Mouse (Mus musculus) forebrain, embryonic 10.5 days (tissue): ENCODE measurements around the gene Lmo7. TPM values are rescaled to one million over a fixed set of nuclear protein-coding genes. Genes with fewer than 3 reads are reported as not detected.

Experiments used
- DNase-seq: peaks from one replicate; pipeline ENCODE4 v3.0.0-alpha.2; 2017; ENCODE audit warnings: low spot score; ENCODE audit errors: extremely low spot score
- H3K27ac ChIP-seq: fragments of 300-500 bp; sonication (generic); 2 replicates; pipeline ENCODE4 v1.5.1; 2016; ENCODE audit warnings: mild to moderate bottlenecking
- H3K27me3 ChIP-seq: fragments of 300-500 bp; sonication (generic); 2 replicates; pipeline ENCODE4 v1.6.1; 2016; ENCODE audit warnings: mild to moderate bottlenecking; ENCODE audit not compliant: poor library complexity, severe bottlenecking
- H3K36me3 ChIP-seq: fragments of 300-500 bp; sonication (generic); replicated peaks from 2 replicates; pipeline ENCODE4 v1.6.1; 2016; ENCODE audit warnings: mild to moderate bottlenecking, moderate library complexity
- H3K4me1 ChIP-seq: fragments of 300-500 bp; sonication (generic); 2 replicates; pipeline ENCODE4 v1.6.1; 2016
- H3K4me3 ChIP-seq: fragments of 300-500 bp; sonication (generic); 2 replicates; pipeline ENCODE4 v1.5.1; 2016; ENCODE audit warnings: mild to moderate bottlenecking, moderate library complexity
- H3K9me3 ChIP-seq: fragments of 300-500 bp; sonication (generic); 2 replicates; pipeline ENCODE4 v1.6.1; 2016; ENCODE audit warnings: mild to moderate bottlenecking, moderate library complexity
- WGBS: fragments of 180-500 bp; shearing (Covaris S2); methylation state at CpG from one replicate; pipeline ENCODE4 v1.1.7; 2016; 5-methylcytosine and 5-hydroxymethylcytosine counted together
- polyA plus RNA-seq: library from polyadenylated mRNA; unstranded; fragments of >200 nt; fragmentation: Nextera tagmentation; extraction: Ambion mirVana; gene quantifications from 2 replicates; pipeline ENCODE4 v1.2.1, GENCODE M21; 2016

Lmo7 gene
- polyA plus RNA-seq, 1 experiment from 2014 or later, result 1.7 TPM

DNA sequence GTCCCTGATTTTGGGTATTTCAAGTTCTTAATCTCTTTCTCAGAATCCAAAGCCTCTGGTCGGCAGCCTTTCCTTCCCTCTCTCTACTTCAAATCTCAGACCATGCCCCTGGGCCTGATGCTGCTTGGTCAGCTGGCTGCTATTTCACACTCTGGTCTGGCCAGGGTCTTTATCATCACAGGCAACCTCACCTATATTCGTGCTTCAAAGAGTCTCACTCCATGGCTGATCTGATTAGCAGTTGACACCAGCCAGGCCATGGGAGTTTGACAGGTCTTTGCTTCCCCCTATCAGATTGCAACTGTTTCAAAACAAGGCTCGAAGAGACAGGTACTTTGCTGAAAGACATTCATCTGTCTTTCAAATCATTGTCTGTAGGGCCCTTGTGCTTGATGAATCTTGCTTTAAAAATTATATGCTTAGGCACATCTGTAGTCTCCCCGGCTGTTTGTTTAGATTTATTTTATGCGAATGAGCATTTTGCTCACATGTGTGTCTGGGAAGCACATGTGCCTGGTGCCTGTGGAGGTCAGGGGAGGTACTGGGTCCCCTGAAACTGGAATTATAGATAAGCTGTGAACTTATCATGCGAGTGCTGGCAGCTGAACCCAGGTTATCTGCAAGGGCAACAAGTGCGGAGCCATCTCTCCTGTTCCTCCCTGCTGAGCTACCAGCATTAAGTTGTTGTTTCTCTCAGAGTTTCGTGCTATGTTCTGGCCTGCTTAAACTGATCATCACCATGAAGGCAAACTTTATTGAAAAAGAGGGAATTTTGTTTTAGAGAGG is 116.5 kb downstream of the Lmo7 start:
- no peak overlapping the region for H3K4me3 ChIP-seq
- DNase-seq, result no peak
- no peak overlapping the region for H3K27ac ChIP-seq
- no peaks in the 10 kb centered on the region for H3K27me3 ChIP-seq
- WGBS, result 76% methylated on average over 8 of the region's 8 CpGs
- H3K36me3 ChIP-seq, result no peaks in the 10 kb centered on the region
- H3K4me1 ChIP-seq, result no peaks in the 10 kb centered on the region
- no peaks in the 10 kb centered on the region; the same call in 1 of the 2 replicates for H3K9me3 ChIP-seq

DNA sequence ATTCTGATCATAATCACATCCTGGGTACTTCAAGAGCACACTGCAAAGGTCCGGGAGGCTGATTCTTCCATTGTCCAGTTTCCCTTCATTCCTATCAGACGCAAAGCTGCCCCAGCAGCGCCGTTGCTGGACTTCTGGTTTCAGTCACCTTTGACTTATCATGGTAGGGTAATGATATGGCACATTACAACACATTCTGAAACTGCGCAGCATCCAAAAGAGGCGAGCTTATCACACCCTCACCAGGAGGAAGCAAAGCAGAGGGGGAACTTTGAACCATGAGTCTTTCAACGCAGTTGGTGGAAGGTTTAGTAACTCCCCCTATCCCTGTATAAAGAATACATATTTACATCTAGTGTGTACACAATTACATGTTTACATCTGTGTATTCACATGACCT is 117.8 kb downstream of the Lmo7 start:
- no peak overlapping the region for H3K4me3 ChIP-seq
- H3K27ac ChIP-seq, result no peak overlapping the region
- WGBS, result 90% methylated on average over 7 of the region's 7 CpGs
- H3K4me1 ChIP-seq, result no peaks in the 10 kb centered on the region
- H3K27me3 ChIP-seq, result no peaks in the 10 kb centered on the region
- DNase-seq, result no peak
- H3K36me3 ChIP-seq, result no peaks in the 10 kb centered on the region
- H3K9me3 ChIP-seq, result no peaks in the 10 kb centered on the region; the same call in 1 of the 2 replicates

DNA sequence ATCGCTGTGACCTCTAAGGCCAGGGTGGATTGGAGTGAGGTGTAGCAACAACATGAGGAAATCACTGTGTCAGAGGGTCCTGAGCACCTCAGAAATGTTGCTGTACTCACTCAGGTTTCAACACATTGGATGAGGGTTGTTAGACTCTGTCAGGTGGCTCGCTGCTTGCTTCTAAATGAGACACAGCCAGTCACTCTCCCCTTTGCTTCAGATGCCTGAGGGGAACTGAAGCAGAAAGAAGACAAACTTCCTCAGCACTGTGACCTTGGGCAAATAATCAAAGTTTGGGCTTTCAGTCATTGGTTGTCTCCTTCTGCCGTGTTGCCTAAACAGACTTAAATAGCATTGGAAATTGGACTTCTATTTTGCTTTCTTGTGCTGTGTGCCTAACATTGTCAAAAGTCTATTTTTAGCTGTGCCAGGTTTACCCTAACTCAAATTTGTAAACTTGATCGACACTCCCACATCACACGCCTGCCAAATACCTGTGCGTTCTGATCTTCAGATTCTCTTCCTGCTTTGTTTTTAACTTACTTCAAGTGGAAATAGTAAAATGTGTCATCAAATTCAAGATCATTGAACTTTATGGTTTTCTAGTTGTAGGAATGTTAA is 122.9 kb downstream of the Lmo7 start:
- Histone ChIP-seq H3K4me1 (0 out of 2 replicates have a peak, but pooled peaks cover 2% of the 10 kb centered on the region), H3K36me3 (no peaks in the 10 kb centered on the region), H3K27me3 (no peaks in the 10 kb centered on the region), H3K9me3 (no peaks in the 10 kb centered on the region; the same call in 1 of the 2 replicates), H3K4me3 (no peak overlapping the region), H3K27ac (no peak overlapping the region)
- DNase-seq, result no peak
- 87% methylated on average over 6 of the region's 6 CpGs for WGBS

DNA sequence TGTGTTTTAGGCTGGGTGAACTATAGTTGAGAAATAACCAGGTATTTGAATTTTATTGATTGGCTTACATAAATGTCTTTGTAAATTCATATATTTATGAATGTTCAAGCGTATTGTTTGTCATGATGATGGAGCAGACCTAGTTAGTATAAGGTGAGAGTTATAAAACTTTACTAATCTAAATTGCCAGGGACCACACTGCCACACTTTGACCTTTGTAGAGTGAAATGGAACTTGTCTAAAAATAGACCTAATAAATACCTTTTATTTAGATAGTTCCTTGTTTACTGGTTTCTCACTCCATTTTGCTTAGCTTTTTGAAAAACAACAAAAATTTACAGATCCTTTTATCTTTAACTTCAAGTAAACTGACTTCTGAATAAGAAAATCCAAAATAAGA is 123.5 kb downstream of the Lmo7 start:
- no peaks in the 10 kb centered on the region for H3K27me3 ChIP-seq
- H3K4me3 ChIP-seq, result no peak overlapping the region
- no peak overlapping the region for H3K27ac ChIP-seq
- no peak for DNase-seq
- H3K4me1 ChIP-seq, result 0 out of 2 replicates have a peak, but pooled peaks cover 5% of the 10 kb centered on the region
- 91% methylated on average over 1 of the region's 1 CpGs for WGBS
- H3K9me3 ChIP-seq, result no peaks in the 10 kb centered on the region; the same call in 1 of the 2 replicates
- no peaks in the 10 kb centered on the region for H3K36me3 ChIP-seq

DNA sequence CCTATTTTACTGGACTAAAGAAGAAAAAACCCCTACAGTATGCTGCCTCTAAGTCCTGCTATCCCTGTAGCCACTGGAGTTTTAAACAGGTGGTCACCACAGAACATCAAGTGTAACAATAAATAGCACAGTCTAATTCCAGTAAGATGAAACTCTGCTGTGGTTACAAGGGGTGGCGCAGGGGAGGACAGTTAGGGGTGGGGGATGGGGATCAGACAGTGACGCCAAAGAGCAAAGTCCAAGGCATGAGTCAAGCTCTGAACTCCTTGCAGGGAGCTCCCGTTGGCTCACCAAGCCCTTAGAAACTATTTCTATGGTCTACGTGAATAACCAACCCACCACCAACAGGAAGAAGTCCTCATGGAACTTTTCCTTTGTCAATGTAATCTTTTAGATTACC is 124.0 kb downstream of the Lmo7 start:
- H3K9me3 ChIP-seq, result no peaks in the 10 kb centered on the region; the same call in 1 of the 2 replicates
- WGBS, result 73% methylated on average over 4 of the region's 4 CpGs

DNA sequence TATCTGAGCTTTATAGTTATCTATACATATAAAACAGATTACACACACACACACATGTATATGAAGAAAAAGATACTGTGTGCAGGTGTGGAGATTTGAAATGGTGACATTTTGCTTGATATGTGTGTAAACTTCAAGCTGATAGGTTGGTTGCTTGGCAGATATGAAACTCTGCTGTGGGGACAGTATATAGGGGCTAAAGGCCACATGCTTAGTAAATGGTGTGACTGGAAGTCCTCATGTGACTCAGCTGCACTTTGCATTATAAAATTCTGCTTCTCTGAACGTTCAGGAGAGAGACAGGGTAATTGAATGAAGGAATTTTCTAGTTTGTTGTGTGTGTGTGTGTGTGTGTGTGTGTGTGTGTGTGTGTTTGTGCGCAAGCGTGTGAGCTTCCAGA is 124.5 kb downstream of the Lmo7 start:
- WGBS, result 92% methylated on average over 3 of the region's 3 CpGs
- H3K36me3 ChIP-seq, result no peaks in the 10 kb centered on the region

More for the DNA sequence above, 124.0 kb downstream of the Lmo7 start:
- Histone ChIP-seq H3K4me3 (no peak overlapping the region), H3K27ac (no peak overlapping the region), H3K36me3 (no peaks in the 10 kb centered on the region), H3K4me1 (0 out of 2 replicates have a peak, but pooled peaks cover 5% of the 10 kb centered on the region), H3K27me3 (no peaks in the 10 kb centered on the region)
- DNase-seq, result no peak

DNA sequence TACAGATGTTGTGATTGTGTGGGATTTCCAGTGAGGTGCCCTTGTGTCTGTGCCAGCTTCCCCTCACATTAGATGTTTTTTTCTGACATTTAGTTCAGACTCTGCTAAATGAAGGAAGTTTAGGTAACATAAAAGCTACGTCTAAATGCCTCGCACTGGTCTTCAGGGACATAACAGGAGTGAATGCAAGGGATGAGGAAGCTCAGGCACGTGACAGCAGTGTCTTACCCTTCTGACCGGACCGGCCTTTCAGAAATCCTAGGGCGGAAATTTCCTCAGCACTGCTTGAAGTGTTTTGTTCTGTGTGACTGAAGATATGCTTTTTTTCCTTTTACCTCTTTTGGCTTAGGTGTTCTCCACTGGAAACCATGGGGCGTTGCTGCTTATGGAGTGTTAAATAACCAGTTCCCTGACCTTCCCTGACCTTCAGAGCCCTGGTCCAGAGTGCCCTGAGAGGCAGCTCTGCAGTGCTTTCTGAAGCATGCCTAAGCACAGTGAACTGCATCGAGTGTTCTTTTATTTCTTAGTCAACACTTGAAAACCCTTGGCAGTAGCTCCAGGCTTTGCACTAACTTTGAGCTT is 129.6 kb downstream of the Lmo7 start:
- no peak for DNase-seq
- Histone ChIP-seq H3K27me3 (no peaks in the 10 kb centered on the region), H3K36me3 (no peaks in the 10 kb centered on the region), H3K27ac (no peak overlapping the region), H3K4me1 (peaks cover 8% of the 10 kb centered on the region; the same call in 1 of the 2 replicates), H3K4me3 (no peak overlapping the region), H3K9me3 (no peaks in the 10 kb centered on the region)
- WGBS, result 62% methylated on average over 8 of the region's 8 CpGs

More for the DNA sequence above, 124.5 kb downstream of the Lmo7 start:
- H3K9me3 ChIP-seq, result no peaks in the 10 kb centered on the region; the same call in 1 of the 2 replicates
- no peak overlapping the region for H3K27ac ChIP-seq
- H3K4me1 ChIP-seq, result 0 out of 2 replicates have a peak, but pooled peaks cover 5% of the 10 kb centered on the region
- H3K27me3 ChIP-seq, result no peaks in the 10 kb centered on the region
- no peak for DNase-seq
- H3K4me3 ChIP-seq, result no peak overlapping the region

DNA sequence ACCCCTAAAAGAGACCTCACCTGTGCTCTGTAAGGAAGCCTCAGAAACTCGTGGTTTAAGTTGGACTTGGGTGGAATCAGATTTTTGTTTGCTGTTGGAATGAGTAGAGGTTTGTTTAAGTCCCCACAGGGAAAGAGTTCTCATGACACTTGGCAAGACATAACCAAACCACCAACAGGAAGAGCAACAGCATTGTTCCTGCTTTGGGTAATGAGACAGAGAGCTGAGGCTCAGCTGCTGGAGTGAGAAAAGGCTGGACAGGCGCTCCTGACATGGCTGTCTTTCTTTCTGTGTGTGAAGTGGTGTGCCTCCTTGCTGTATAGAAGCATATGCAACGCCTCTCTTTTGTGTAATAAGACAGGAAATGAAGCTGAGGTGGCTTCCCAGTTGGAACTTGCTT is 132.3 kb downstream of the Lmo7 start:
- H3K27me3 ChIP-seq, result no peaks in the 10 kb centered on the region
- DNase-seq, result no peak
- no peak overlapping the region for H3K4me3 ChIP-seq
- no peak overlapping the region for H3K27ac ChIP-seq
- H3K36me3 ChIP-seq, result no peaks in the 10 kb centered on the region
- WGBS, result 88% methylated on average over 3 of the region's 3 CpGs
- H3K4me1 ChIP-seq, result peaks cover 11% of the 10 kb centered on the region
- no peaks in the 10 kb centered on the region for H3K9me3 ChIP-seq

DNA sequence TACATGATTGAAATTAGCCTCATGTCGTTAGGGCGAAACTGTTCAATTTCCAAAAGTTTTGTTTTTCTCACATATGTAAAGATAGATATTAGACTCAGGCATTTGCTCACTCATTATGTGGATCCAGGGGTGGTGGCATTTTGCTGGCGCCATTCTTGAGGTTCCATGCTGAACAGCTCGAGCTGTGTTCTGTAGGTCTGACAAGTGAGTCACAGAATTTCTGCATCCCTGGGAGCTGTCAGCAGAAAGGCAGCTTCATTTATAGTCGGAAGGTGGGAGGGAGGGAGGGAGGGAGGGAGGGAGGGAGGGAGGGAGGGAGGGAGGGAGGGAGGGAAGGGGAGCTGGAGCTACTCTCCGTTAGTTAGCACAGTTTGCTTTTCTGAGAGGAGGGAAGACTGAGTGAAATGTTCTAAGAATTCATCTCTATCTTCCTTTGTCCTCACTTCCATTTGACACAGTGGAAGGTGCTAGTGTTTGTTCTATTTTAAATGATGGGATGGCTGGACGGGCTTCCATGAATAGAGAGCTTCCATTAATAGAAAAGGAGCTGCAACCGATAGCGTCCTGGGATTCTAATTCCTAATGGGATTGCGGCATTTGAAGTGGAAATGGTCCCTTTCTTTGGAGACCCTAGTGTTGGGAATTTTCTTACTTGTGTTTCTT is 137.4 kb downstream of the Lmo7 start:
- no peaks in the 10 kb centered on the region for H3K36me3 ChIP-seq
- DNase-seq, result no peak
- H3K9me3 ChIP-seq, result no peaks in the 10 kb centered on the region
- 58% methylated on average over 10 of the region's 10 CpGs for WGBS
- no peak overlapping the region for H3K27ac ChIP-seq
- H3K4me1 ChIP-seq, result peaks cover 10% of the 10 kb centered on the region; the same call in 1 of the 2 replicates
- H3K4me3 ChIP-seq, result no peak overlapping the region
- H3K27me3 ChIP-seq, result no peaks in the 10 kb centered on the region

DNA sequence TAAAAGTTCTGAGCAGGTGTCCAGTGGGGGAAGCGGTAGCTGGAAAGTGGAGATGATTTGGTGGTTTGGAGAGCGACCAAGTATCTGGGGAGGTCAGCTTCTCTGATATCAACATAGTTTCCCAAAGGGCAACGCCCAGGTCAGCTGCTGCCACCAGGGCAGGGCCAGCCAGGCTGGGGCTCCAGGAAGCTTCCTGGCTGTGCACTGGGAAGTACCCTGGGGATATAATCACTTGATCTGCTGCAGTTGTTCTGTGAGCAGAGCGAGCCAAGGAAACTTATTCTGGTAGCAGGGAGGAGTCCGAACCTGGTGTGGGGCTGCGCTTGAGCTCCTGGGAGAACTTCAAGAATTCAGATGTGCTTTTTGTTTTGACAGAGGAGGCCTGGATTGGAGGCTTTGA is 139.4 kb downstream of the Lmo7 start:
- Histone ChIP-seq H3K4me1 (peaks cover 10% of the 10 kb centered on the region; the same call in 1 of the 2 replicates), H3K27me3 (no peaks in the 10 kb centered on the region), H3K36me3 (no peaks in the 10 kb centered on the region), H3K27ac (no peak overlapping the region), H3K9me3 (no peaks in the 10 kb centered on the region), H3K4me3 (no peak overlapping the region)
- DNase-seq, result no peak
- 77% methylated on average over 6 of the region's 6 CpGs for WGBS

DNA sequence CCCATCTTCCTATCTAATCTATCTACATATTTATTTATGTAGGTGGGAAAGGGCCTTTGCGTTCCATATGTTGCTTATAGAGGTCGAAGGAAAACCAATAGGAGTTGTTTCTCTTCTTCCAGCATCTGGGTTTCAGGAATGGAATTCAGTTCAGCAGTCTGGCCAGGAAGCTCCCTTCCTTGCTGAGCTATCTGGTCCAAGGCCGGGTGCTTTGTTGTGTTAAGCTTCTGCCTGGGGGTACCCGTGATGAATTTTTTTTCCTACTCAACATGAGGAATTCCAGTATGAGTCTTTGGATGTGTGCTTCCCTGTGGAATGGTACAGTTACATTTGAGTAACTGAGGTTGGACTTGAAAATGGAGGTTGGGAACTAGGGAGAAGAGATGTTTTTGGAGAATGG is 139.9 kb downstream of the Lmo7 start:
- no peak for DNase-seq
- 81% methylated on average over 4 of the region's 4 CpGs for WGBS

DNA sequence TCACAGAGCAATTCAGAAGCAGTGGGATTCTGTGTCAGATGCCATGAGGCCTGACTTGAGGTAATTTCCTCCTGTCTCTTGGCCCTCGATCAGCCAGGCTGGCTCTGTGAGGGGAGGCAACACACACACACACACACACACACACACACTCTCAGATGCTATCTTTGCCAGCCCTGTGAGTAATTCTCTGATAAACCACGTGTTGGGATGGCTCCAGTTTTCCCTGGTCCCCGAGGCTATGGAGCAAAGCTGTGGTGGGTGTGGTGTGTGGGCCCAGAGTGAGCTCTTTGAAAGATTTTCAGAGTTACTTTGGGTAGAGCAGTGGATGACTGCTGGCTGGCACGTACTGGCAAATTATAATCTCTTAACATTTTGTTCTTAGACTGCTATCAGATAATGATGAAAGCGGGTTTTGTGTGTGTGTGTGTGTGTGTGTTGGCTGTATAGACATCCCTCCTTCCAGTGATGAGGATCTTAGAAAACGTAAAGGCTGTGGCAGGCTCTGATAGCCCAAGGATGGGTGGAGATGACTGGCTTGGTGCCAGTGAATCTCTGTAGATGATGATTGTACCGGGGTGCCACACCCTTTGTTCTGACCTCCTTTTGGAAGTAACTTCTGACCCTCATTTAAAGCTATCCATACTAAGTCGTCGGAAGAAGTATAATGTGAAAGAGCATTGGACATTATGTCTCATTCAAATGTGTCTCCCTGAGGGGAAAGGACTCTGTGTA is 140.6 kb downstream of the Lmo7 start:
- DNase-seq, result no peak
- H3K27ac ChIP-seq, result no peak overlapping the region
- WGBS, result 78% methylated on average over 9 of the region's 9 CpGs
- H3K9me3 ChIP-seq, result no peaks in the 10 kb centered on the region
- no peaks in the 10 kb centered on the region for H3K27me3 ChIP-seq
- peaks cover 10% of the 10 kb centered on the region; the same call in 1 of the 2 replicates for H3K4me1 ChIP-seq
- H3K36me3 ChIP-seq, result no peaks in the 10 kb centered on the region
- H3K4me3 ChIP-seq, result no peak overlapping the region

More for the DNA sequence above, 139.9 kb downstream of the Lmo7 start:
- Histone ChIP-seq H3K4me1 (peaks cover 10% of the 10 kb centered on the region; the same call in 1 of the 2 replicates), H3K4me3 (no peak overlapping the region), H3K27me3 (no peaks in the 10 kb centered on the region), H3K27ac (no peak overlapping the region), H3K36me3 (no peaks in the 10 kb centered on the region), H3K9me3 (no peaks in the 10 kb centered on the region)
